Mouse (Mus musculus) left cerebral cortex, adult 11 months (tissue): ENCODE measurements around the gene Rora.

Experiments used
- DNase-seq: peaks from one replicate; pipeline ENCODE4 v3.0.0; 2022; ENCODE audit warnings: low spot score

Gene Rora

GRCm38 (mm10) chr9:69150224-69150623 lies 496.6 kb downstream of the Rora start:
- no peak for DNase-seq

GRCm38 (mm10) chr9:69154684-69155083 lies 501.1 kb downstream of the Rora start:
- no peak for DNase-seq

DNA sequence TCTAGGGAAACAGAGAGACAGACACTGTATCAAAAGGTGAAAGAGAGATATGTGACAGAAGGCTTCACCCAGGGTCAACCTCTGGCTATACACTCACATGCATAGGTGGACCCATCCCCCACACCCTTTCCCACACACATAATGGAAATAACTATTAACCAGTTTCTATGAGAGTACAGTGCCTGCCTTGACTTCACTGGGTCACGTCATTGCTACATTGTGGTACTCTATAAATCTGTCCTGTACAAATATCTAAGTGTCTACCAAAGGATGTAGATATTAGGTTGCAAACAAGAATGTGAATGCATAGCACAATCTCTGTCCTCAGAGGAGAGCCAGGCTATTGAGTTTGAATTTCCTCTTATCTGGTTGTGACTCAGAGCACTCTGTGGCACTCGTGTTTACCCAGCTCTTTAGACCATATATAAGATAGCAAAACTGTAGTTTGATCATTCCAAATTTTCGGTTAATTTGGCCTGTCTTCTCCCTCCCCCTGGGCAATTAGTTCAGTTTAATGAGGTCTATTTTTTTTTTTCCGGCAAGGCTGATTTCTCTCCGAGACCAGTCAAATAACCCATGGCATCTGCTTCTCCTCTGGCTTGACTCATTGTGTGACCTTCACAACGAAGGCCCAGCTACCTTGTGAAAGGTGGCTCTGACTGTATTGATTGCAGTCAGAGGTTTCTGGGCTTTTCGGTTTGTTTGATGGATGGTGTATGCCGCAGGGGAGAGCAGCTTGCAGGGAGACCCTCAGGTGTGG lies 502.4 kb downstream of the Rora start:
- no peak for DNase-seq

- DNase-seq = no peak
These were observed 507.2 kb downstream of the Rora start for GRCm38 (mm10) chr9:69160818-69161217.

DNA sequence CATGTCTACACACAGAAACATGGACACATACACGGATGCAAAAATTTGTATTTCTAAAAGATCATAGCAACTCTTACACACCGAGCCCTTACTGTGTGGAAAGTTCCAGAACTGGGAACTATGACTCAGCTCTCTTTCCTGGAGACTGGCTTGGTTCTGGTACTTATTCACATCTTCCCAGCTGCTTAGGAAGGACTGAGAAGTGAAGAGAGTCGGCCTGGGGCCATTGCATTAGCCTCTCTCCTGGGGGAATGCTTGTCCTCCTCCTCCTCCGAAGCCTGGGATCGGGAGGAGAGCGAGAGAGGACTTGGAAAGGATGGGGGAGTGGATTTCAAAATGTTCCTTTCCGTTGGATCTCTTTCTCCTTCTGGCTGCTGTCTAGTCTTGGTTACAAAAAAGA lies 511.1 kb downstream of the Rora start:
- DNase-seq = no peak

GRCm38 (mm10) chr9:69165096-69165836 lies 511.7 kb downstream of the Rora start:
- no peak for DNase-seq

DNA sequence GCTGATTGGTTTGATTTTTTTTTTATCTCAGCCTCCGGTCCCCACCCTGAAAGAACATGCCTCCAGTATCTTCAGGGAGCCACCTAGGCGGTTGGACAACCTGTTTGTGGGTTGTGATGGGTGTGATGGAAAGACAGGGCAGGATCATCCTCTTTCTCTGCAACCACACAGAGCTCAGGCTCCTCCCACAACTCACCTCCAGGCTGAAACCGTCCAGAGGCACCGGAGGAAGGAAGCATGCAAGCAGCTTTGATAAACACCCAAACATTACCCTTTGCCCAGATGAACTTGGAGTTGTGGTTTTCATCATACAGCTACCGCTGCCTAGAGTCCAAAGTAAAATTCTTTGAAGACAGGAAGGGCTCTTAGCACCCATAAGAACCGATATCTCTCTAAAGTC lies 520.5 kb downstream of the Rora start:
- DNase-seq = no peak

DNA sequence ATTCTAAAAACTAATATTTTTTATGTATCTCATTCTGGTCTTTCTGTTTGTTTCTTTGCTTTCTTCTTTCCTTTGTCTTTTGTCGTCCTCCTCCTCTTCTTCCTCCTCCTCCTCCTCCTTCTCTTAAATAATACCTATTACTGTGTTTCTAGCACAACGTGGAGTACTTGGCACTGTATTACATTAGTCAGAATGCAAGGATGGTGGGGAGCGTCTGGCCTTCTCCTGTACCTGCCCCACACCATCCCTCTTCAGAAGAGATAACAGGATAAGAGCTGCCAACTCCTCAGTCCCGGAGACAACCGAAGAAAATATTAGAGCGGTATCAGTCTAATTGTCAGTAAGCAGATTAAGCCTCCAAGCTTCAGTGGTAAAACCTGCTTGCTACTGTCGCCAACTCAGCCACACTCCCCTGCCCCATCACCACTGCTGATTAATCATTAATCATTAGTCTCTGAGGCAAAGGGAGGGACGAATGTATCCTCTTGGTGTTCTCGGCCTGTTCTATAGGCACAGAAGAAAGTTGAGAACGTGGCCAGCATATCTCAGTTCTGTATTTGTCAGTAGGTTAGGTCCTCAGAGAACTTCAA lies 521.0 kb downstream of the Rora start:
- DNase-seq = no peak

DNA sequence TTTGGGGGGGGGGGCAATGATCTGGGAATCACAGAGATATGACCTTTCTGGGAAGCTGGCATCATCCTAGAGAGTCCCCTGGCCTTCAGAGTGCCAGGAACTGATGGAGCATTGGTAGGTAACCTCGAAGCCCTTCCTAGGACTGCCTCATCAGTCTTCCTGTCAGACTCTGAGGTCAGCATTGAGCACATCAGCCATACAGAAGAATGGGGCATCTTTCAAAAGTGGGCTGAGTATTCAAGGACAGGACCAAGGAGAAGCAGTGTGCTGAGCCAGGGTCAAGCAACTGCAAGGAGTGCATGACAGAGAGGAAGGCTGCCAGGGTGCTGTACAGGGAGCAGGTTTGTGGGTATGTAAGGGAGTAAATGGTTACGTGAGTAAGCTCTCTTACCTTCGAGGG lies 523.4 kb downstream of the Rora start:
- DNase-seq = no peak

DNA sequence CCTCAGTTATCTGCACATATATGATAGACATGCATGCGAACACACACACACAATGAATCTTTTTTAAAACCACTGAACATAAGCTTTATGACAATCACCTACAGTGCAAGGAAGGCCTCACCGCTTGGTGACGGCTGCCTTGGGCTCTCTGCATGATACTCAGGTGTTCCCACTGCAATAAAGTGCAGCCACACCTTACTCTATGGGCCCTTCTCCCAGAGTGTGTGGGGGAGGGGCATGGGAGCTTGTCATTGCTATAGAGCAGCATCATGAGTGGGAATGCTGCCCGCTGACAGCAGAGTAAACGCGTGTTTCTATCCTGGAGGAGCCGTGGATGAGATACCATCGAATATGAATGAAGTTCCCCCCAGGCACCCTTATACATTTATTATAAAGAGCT lies 525.6 kb downstream of the Rora start:
- no peak for DNase-seq

- DNase-seq = no peak
These were observed 527.4 kb downstream of the Rora start for GRCm38 (mm10) chr9:69180961-69181360.

- no peak for DNase-seq
These were observed 527.8 kb downstream of the Rora start for GRCm38 (mm10) chr9:69181411-69181810.

DNA sequence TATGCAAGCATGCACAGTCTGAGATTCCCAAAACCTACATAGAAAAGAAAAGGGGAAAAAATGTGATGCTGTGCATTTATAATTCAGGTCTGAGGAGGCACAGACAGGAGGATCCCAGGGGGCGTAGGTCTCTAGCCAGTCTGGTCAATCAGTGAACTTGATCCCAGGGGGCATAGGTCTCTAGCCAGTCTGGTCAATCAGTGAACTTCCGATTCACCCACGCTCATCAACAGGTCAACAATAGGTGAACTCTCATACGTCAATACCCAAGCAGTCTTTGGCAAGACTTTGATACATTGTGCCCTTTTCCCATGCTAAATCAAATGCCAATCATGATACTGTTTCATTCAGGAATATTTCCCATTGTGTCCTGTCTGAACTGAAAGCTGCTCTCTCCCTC lies 530.3 kb downstream of the Rora start:
- DNase-seq = no peak

DNA sequence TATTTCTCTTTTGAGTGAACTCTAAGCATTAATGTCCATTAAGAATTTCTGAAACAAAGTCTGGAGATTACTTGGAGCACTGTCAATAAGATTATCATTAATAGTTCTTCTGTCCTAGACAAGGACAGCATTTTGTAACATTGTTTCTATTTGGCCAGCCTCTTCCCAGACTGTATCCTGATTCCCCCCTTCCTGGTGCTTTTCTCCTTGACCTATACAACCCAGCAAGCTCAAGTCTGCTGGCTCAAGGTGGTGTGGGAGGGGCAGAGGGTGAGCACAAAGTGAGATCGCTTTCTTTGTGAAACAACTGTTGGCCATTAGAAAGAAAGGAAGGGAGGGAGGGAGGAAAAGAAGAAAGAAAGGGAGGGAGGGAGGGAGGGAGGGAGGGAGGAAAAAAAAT lies 537.1 kb downstream of the Rora start:
- no peak for DNase-seq

DNA sequence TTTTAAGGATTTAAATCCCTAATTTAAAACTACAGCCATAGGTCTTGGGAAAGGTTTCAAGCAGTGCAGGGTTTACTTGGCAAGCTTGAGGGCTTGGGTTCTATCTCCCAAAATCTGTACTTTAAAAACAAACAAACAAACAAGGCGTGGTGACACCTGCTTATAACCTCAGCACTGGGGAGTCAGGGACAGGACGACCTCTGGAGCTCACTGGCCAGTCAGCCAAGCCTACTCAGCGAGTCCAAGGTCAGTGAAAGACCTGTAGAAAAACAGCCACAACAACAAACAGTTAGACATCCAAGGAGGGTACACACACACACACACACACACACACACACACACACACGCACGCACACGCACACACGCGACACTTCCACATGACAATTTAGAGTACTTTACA lies 538.9 kb downstream of the Rora start:
- DNase-seq = no peak

GRCm38 (mm10) chr9:69194638-69195605 lies 541.3 kb downstream of the Rora start:
- DNase-seq = no peak

DNA sequence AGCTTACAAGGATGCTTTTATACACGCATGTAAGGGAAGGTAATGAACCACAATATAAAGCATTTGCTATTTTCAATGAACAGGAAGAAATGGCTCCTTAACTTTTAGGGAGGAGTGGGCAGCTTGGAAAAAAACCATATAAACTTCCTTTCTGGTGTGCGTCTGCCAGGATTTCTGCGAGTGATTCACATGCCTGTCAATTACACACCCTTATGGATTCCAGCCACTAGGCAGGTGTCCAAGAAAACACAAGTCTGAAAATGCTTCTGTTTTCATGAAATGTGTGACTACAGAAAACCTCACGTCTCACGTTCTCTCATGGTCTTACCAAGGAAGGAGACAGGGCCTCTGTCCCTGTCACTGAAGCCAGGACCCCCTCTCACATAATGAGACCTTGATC lies 560.2 kb downstream of the Rora start:
- no peak for DNase-seq

GRCm38 (mm10) chr9:69224841-69225240 lies 571.3 kb downstream of the Rora start:
- DNase-seq = no peak

DNA sequence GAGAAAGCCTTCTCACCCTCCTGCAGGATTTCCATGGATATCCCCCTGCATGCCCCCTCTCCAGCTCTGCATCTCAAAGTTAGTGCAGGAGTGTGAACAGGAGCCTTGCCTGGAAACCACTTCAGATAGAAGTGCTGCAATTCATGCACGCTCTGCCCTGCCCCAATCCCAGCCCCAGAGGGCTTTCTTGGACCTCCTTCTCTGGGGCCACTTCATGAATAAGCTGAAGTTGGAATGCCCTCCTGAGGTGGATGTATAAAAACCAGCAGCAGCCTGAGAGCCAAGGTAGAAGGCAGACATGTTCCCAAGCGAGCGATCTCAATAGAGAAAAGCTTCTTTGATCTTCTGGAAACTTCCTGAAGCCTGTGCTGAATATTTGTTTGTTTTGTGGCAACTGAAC lies 572.8 kb downstream of the Rora start:
- no peak for DNase-seq

DNA sequence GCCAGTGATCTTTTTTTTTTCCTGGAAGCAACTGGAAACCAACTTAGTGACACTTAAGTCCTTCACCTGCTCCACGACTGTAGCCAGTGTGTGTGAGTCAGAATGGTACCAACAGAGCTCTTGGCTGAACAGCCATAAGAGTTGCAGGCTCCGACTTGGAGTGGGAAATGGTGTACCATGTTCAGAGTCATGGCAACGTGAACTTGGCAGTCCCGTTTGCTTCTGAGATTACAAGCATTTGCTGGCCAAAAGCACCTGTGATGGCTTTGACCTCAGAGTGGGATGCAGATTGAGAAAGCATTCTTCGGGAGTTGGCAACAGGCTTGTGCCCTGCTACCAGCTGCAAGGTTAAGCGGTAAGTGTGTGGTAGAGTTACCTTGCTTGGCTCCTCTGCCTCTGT lies 574.2 kb downstream of the Rora start:
- DNase-seq = no peak

GRCm38 (mm10) chr9:69229935-69230334 lies 576.3 kb downstream of the Rora start:
- no peak for DNase-seq

- no peak for DNase-seq
These were observed 580.9 kb downstream of the Rora start for GRCm38 (mm10) chr9:69234526-69234925.
